Mouse (Mus musculus) forebrain, embryonic 12.5 days (tissue): Measurements from ENCODE around the gene Nkain1. TPM values are rescaled to one million over a fixed set of nuclear protein-coding genes. Genes with fewer than 3 reads are reported as not detected.

Experiments
- ATAC-seq: fragments of 200-750 bp; cut with Nextera tagmentation; 2 replicates; pipeline ENCODE4 v1.8.0; 2017; ENCODE audit warnings: moderate TSS enrichment; ENCODE audit not compliant: low FRiP score
- H3K27ac ChIP-seq: fragments of 300-500 bp; sonication (generic); 2 replicates; pipeline ENCODE4 v1.5.1; 2016; ENCODE audit warnings: mild to moderate bottlenecking
- H3K27me3 ChIP-seq: fragments of 300-500 bp; sonication (generic); 2 replicates; pipeline ENCODE4 v1.6.1; 2016; ENCODE audit warnings: mild to moderate bottlenecking
- H3K36me3 ChIP-seq: fragments of 300-500 bp; sonication (generic); replicated peaks from 2 replicates; pipeline ENCODE4 v1.6.1; 2016; ENCODE audit warnings: mild to moderate bottlenecking
- H3K4me1 ChIP-seq: fragments of 300-500 bp; sonication (generic); 2 replicates; pipeline ENCODE4 v1.6.1; 2016
- H3K4me2 ChIP-seq: fragments of 300-500 bp; sonication (generic); 2 replicates; pipeline ENCODE4 v1.6.1; 2016; ENCODE audit warnings: mild to moderate bottlenecking, moderate library complexity
- H3K4me3 ChIP-seq: fragments of 300-500 bp; sonication (generic); replicated peaks from 2 replicates; pipeline ENCODE4 v1.5.1; 2016; ENCODE audit warnings: mild to moderate bottlenecking
- H3K9ac ChIP-seq: fragments of 300-500 bp; sonication (generic); 2 replicates; pipeline ENCODE4 v1.6.1; 2016; ENCODE audit warnings: mild to moderate bottlenecking
- H3K9me3 ChIP-seq: fragments of 300-500 bp; sonication (generic); 2 replicates; pipeline ENCODE4 v1.6.1; 2016
- WGBS: fragments of 180-500 bp; shearing (Covaris S2); methylation state at CpG from one replicate; pipeline ENCODE4 v1.1.7; 2016; 5-methylcytosine and 5-hydroxymethylcytosine counted together
- polyA plus RNA-seq: library from polyadenylated mRNA; unstranded; fragments of >200 nt; fragmentation: Nextera tagmentation; extraction: Ambion mirVana; gene quantifications from 2 replicates; pipeline ENCODE4 v1.2.1, GENCODE M21; 2016

The Nkain1 gene
- polyA plus RNA-seq, 1 experiment from 2014 or later: 11.0 TPM

DNA sequence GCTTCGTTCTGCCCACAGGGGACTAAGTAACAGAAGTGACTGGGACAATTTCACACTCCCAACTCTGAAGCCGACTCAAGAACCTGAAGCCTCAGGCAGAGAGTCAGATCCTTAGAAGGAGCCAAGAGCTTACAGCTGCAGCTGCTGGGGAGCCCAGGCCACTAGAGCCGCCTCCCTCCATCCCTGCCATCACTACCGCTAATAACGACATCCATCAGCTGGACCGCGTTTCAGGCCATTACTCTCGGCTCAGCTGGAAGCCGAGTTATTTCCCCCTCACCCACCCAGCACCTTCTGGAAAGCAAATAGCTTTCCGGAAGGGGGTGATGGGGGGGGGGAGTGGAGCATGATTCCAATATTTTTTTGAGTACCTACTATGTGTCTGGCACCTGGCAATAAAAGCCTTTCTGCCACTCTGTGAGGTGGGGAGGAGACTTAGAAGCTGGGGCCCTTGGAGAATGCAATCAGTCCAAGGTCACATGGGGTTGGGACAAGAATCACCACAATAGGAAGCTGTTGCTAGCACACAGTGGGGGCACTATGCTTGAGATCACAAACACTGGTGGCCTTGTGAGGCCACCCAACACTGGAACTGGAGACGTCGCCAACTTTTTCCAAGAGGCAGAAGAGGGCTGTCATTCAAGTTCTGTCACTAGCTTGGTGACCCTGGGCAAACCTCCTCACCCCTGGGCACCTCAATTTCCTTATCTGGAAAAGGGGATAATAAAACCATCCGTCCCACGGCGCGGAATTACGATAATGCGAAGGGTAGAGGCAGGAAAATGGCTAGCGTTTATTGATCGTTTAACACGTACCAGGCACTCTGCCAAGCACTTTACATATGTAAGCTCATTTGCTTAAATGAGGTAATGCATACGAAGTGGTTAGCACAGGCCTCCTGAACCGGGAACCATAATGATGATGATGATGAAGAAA is 5.7 kb downstream of the Nkain1 start:
- Histone ChIP-seq H3K36me3 (peaks cover 3% of the 10 kb centered on the region; the same call in 1 of the 2 replicates), H3K9ac (no peak overlapping the region), H3K27ac (0 out of 2 replicates have a peak overlapping the region, but pooled peaks have one; percentile 42), H3K4me1 (peaks cover 71% of the 10 kb centered on the region), H3K27me3 (no peaks in the 10 kb centered on the region), H3K9me3 (no peaks in the 10 kb centered on the region), H3K4me3 (no peak overlapping the region), H3K4me2 (no peak overlapping the region)
- no peak for ATAC-seq
- 75% methylated on average over 23 of the region's 23 CpGs for WGBS

DNA sequence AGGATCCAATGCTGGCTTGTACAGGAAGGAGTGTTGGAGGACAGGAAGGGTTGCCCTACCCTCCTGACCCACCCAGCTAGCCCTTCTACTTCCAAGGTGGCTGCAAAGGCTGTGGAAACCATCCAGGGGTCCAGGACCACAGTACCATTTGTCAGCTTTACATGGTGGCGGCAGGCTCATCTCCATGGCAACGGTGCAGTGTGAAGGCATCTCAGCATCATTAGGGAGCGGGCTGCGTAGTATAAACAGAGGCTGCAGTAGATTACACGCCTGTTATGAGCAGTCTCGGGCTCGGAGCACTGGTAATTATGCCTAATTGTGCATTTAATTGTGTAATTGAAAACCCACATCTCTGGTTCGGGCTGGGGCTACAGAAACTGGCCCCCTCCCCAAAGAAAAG is 10.2 kb downstream of the Nkain1 start:
- WGBS: 11% methylated on average over 8 of the region's 8 CpGs
- H3K36me3 ChIP-seq: peaks cover 14% of the 10 kb centered on the region
- no peak overlapping the region for H3K4me3 ChIP-seq
- no peaks in the 10 kb centered on the region for H3K27me3 ChIP-seq
- H3K27ac ChIP-seq: no peak overlapping the region
- H3K9ac ChIP-seq: no peak overlapping the region
- H3K4me2 ChIP-seq: peak overlapping the region; percentile 33
- H3K9me3 ChIP-seq: no peaks in the 10 kb centered on the region
- peak; percentile 85; the same call in 1 of the 2 replicates for ATAC-seq
- peaks cover 75% of the 10 kb centered on the region for H3K4me1 ChIP-seq

DNA sequence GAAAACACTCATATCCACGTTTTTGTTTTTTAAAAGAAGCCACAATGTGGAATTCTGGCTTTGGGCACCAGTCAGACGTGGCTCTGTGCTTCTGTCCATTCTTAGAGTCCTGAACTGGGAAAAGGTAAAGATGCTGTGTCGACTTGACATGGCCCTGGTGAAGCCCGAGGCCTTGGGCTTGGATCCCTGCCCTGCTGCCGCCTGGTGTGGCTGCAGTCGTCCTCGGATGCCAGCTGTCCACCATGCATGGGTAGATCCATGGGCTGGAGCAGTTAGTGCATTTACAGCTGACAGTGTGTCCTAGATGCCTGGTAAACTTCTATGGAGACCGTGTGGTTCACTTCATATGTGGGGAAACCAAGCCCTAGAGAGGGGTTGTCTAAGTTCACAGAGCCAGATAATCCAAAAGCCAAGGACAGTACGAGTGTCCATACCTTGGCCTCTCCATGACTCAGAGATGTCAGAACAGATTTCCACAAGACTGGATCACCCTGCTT is 10.7 kb downstream of the Nkain1 start:
- WGBS: 88% methylated on average over 9 of the region's 9 CpGs
- H3K4me2 ChIP-seq: peak overlapping the region; percentile 33

DNA sequence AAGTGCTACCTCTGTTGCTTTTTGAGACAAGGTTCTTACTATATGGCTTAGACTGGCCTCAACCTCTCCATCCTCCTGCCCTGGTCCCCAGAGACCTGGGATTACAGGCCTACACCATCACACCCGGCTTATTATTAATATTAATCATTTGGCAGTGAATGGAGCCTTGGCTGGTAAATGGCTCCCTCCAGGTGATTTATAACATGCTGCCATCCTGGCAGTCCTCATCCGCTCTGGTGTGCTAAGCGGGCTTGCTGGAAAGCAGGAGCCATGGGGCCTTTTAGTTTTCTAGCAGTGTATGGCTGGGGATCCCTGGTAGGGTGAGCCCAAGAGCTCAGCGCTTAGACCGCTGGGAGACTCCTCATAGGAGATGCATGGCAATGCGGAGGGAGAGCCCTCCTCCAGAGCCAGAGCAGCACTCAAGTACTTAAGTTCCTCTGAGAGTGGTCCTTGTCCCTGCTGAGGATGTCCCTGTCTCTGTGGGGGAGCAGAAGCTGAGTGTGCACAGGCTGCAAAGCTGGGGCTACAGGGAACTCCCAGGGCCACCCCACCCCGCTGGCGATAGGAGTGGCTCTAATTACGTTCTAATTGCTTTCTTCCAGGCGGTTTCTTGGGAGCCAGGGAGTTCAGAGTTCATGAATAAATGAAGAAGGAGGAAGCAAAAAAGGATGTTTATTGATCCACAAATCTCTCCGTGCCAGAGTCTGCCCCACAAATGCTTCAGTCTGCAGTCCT is 13.2 kb downstream of the Nkain1 start:
- no peak for ATAC-seq
- H3K9me3 ChIP-seq: no peaks in the 10 kb centered on the region
- no peak overlapping the region for H3K9ac ChIP-seq
- H3K27me3 ChIP-seq: no peaks in the 10 kb centered on the region
- peaks cover 13% of the 10 kb centered on the region; the same call in 1 of the 2 replicates for H3K36me3 ChIP-seq
- no peak overlapping the region for H3K4me3 ChIP-seq
- H3K27ac ChIP-seq: peak overlapping the region; percentile 61
- WGBS: 50% methylated on average over 11 of the region's 11 CpGs
- H3K4me1 ChIP-seq: peaks cover 83% of the 10 kb centered on the region
- H3K4me2 ChIP-seq: no peak overlapping the region

More for the DNA sequence above, 10.7 kb downstream of the Nkain1 start:
- no peak overlapping the region for H3K4me3 ChIP-seq
- peaks cover 70% of the 10 kb centered on the region for H3K4me1 ChIP-seq
- no peaks in the 10 kb centered on the region for H3K9me3 ChIP-seq
- H3K27ac ChIP-seq: no peak overlapping the region
- peak; percentile 5; the same call in 1 of the 2 replicates for ATAC-seq
- no peaks in the 10 kb centered on the region for H3K27me3 ChIP-seq
- H3K9ac ChIP-seq: no peak overlapping the region
- peaks cover 14% of the 10 kb centered on the region for H3K36me3 ChIP-seq

DNA sequence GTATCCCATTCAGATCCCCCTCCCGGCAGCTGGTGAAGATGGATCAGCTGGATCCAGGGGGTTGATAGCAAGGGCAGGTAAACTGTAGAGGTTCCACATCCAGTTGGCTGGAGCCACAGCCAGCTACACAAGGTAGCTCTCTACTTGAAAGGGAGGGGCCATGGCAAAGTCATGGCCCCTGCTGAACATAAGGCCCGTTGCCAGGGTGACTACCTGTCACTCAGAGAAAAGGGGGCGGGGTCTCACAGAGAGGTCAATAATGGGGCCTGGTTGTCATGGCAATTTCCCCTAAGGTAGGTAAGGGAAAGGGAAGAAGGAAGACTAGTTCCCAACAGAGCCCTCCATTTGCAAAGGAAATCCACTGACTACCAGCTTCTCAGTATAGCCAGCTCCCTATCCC is 14.8 kb downstream of the Nkain1 start:
- H3K27ac ChIP-seq: no peak overlapping the region
- H3K4me1 ChIP-seq: peaks cover 81% of the 10 kb centered on the region
- no peaks in the 10 kb centered on the region for H3K27me3 ChIP-seq
- H3K9me3 ChIP-seq: no peaks in the 10 kb centered on the region
- H3K4me3 ChIP-seq: no peak overlapping the region
- no peak overlapping the region for H3K4me2 ChIP-seq
- ATAC-seq: no peak
- no peak overlapping the region for H3K9ac ChIP-seq
- 81% methylated on average over 3 of the region's 3 CpGs for WGBS
- peaks cover 15% of the 10 kb centered on the region; the same call in 1 of the 2 replicates for H3K36me3 ChIP-seq

DNA sequence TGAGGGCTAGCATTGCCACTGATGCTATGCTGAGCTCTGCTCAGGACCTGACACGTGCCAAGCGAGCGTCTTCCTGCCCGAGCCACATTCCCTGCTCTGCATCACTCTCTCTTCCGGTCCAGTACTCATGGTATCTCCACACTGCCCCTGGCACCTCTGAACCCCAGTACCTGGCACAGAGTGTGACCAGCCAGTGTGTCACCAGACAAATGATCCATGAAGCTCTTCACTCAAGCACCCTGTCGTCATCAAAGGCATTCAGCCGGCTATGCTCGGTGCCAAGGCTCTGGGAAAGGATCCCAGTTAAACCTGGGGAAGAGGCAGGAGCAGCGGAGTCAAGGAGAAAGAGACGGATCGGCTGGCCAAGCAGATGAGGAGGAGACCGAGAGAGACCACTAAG is 16.1 kb downstream of the Nkain1 start:
- H3K9ac ChIP-seq: no peak overlapping the region
- no peaks in the 10 kb centered on the region for H3K27me3 ChIP-seq
- ATAC-seq: no peak
- H3K4me3 ChIP-seq: no peak overlapping the region
- H3K36me3 ChIP-seq: peaks cover 15% of the 10 kb centered on the region; the same call in 1 of the 2 replicates
- H3K4me1 ChIP-seq: peaks cover 80% of the 10 kb centered on the region
- H3K4me2 ChIP-seq: no peak overlapping the region
- no peaks in the 10 kb centered on the region for H3K9me3 ChIP-seq
- WGBS: 86% methylated on average over 12 of the region's 12 CpGs
- H3K27ac ChIP-seq: no peak overlapping the region

DNA sequence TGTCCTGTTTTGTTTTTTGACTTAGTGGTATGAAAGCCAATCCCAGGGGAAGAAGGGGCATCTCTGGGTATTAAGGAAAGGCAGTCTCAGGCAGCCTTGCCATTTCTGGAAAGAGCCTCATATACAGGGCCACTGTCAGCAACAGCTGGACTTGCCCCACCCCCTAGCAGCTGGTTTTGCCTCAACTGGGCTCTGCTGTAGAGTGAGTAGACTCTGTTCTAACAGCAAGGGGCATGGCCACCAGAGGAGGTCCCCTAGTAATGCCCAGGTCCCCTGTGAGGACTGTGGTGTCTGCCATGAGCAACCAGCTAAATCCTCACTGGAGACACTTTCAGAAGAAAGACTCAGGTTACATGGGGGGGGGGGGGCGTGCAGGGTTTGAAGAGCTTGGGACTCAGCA is 17.0 kb downstream of the Nkain1 start:
- WGBS: no CpG with 5 or more reads among the region's 1 CpGs
- no peak overlapping the region for H3K4me3 ChIP-seq
- no peaks in the 10 kb centered on the region for H3K9me3 ChIP-seq
- H3K4me1 ChIP-seq: peaks cover 80% of the 10 kb centered on the region
- H3K9ac ChIP-seq: no peak overlapping the region
- no peaks in the 10 kb centered on the region for H3K27me3 ChIP-seq
- peaks cover 15% of the 10 kb centered on the region; the same call in 1 of the 2 replicates for H3K36me3 ChIP-seq
- no peak for ATAC-seq
- no peak overlapping the region for H3K4me2 ChIP-seq
- no peak overlapping the region for H3K27ac ChIP-seq

DNA sequence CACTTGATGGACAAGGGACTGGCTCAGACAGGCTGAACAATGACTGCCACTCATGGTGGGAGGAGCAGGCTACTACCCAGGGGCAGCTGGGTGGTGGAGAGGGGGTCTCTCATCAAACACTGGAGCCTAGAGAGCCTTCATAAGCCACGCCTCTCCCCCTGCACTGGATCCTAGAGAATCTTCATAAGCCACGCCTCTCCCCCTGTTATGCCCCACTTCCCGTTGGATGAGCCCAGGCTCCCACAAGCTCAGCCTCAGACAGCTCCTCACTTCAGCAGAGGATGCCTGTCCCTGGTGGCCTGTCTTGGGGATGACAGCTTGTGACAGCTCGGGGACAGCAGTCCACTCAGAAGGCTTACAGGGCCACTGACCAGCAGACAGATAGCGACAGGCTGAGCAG is 17.7 kb downstream of the Nkain1 start:
- H3K9me3 ChIP-seq: no peaks in the 10 kb centered on the region
- H3K27me3 ChIP-seq: no peaks in the 10 kb centered on the region
- no peak overlapping the region for H3K4me2 ChIP-seq
- peaks cover 79% of the 10 kb centered on the region for H3K4me1 ChIP-seq
- H3K27ac ChIP-seq: peak overlapping the region; percentile 70
- whole genome bisulfite sequencing: 29% methylated on average over 5 of the region's 5 CpGs
- H3K36me3 ChIP-seq: peaks cover 15% of the 10 kb centered on the region; the same call in 1 of the 2 replicates
- ATAC-seq: peak; percentile 70
- H3K9ac ChIP-seq: no peak overlapping the region
- no peak overlapping the region for H3K4me3 ChIP-seq

DNA sequence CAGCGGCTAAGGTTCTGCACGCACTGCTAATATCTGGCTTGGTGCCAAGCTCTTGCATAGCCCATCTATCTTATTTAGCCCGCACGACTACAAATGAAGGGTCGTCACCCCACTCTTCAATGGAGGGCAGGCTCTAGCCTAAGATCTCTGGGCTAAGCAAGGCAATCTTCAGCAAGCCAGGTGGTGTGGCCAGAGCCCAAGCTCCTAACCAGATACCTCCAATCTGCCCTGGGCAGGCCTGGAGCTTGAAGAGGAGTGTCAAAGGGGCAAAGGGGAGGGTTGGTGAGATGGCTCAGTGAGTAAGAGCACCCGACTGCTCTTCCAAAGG is 20.9 kb downstream of the Nkain1 start:
- H3K36me3 ChIP-seq: peaks cover 3% of the 10 kb centered on the region; the same call in 1 of the 2 replicates
- no peak overlapping the region for H3K4me2 ChIP-seq
- H3K27me3 ChIP-seq: no peaks in the 10 kb centered on the region
- H3K4me1 ChIP-seq: peaks cover 84% of the 10 kb centered on the region
- peak overlapping the region; percentile 83 for H3K27ac ChIP-seq
- H3K4me3 ChIP-seq: no peak overlapping the region
- 0 out of 2 replicates have a peak, but pooled peaks have one; percentile 15 for ATAC-seq
- WGBS: 38% methylated on average over 6 of the region's 6 CpGs
- no peak overlapping the region for H3K9ac ChIP-seq
- H3K9me3 ChIP-seq: peaks cover 4% of the 10 kb centered on the region; the same call in 1 of the 2 replicates

DNA sequence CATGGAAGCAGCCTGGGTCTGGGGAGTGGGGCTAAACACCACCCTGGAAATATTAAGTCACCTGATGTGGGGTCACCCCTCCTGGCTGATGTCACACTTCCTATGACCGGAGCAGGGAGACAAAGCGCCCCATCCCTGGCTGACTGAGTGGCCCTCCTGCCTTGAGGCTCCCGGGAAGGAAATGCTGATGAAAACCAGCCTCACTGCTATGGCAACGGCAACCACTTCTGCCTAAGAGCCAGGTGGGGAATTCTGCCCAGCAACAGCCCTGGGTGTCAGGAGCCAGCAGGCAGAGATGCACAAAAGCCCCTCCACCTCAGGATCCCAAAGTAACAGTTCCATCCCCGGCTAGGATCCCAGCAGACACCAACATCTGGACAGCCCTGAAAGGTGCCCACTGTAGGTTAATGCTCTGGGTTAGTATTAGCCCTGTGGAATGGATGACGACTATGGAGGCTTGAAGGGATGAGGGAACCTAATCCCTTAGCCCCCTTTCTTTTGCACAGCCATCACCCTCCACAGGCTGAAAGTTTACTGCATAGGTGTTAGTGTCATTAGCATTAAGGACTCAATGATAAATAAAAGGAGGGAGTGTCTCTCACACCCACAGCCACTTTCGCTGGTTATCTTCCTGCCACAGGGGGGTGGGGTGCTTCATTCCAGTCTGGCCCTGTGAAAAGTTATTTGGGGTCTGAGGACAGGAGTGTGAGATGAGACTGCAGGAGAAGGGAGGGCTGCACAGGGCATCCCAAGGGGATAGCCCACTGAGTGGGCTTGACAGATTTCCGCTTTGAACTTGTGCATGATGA is 21.5 kb downstream of the Nkain1 start:
- Histone ChIP-seq H3K4me3 (no peak overlapping the region), H3K9me3 (peaks cover 4% of the 10 kb centered on the region; the same call in 1 of the 2 replicates), H3K9ac (0 out of 2 replicates have a peak overlapping the region, but pooled peaks have one; percentile 12), H3K27ac (peak overlapping the region; percentile 83), H3K4me2 (0 out of 2 replicates have a peak overlapping the region, but pooled peaks have one; percentile 8), H3K27me3 (no peaks in the 10 kb centered on the region), H3K36me3 (0 out of 2 replicates have a peak, but pooled peaks cover 3% of the 10 kb centered on the region), H3K4me1 (peaks cover 87% of the 10 kb centered on the region)
- 27% methylated on average over 8 of the region's 8 CpGs for WGBS
- peak; percentile 41 for ATAC-seq

DNA sequence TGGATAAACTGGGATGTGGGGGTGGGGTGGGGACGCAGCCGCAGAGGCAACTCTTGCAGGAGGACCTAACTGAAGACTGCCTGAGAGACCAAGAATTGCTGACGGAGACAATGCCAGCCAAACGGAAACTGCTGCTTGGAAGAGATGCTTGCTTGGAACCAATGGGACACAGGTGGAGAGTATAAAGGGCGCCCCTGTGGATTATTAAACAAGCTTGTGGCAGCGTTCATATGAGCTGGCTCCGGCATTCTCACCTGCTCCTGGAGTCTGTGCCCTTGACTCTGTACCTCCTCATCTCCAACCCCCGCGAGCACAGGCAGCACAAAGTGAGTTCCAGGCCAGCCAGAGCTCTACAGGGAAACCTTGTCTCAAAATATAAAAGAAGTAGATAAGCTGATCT is 23.5 kb downstream of the Nkain1 start:
- H3K9ac ChIP-seq: no peak overlapping the region
- no peak overlapping the region for H3K4me2 ChIP-seq
- no peaks in the 10 kb centered on the region for H3K27me3 ChIP-seq
- peaks cover 4% of the 10 kb centered on the region; the same call in 1 of the 2 replicates for H3K9me3 ChIP-seq
- H3K36me3 ChIP-seq: no peaks in the 10 kb centered on the region
- peak overlapping the region; percentile 68 for H3K27ac ChIP-seq
- no peak overlapping the region for H3K4me3 ChIP-seq
- ATAC-seq: no peak
- H3K4me1 ChIP-seq: peaks cover 87% of the 10 kb centered on the region
- WGBS: 89% methylated on average over 9 of the region's 9 CpGs
